Mouse (Mus musculus) myocyte (in vitro differentiated cells): ENCODE results near the gene Inhbc.

ENCODE experiments used
- MAX ChIP-seq: IDR thresholded peaks from one replicate; pipeline ENCODE4 v1.6.1; 2011; ENCODE audit warnings: low read depth, mild to moderate bottlenecking, control low read depth
- POLR2A ChIP-seq: IDR thresholded peaks from one replicate; pipeline ENCODE4 v1.6.1; 2011; ENCODE audit warnings: low read depth, mild to moderate bottlenecking, control low read depth, moderate library complexity; ENCODE audit not compliant: insufficient read length
- POLR2AphosphoS2 ChIP-seq: IDR thresholded peaks from one replicate; pipeline ENCODE4 v1.6.1; 2011; ENCODE audit warnings: low read depth, control low read depth; ENCODE audit not compliant: insufficient read length
- REST ChIP-seq: IDR thresholded peaks from one replicate; pipeline ENCODE4 v1.6.1; 2011; ENCODE audit warnings: mild to moderate bottlenecking, control low read depth, moderate library complexity; ENCODE audit not compliant: insufficient read depth, insufficient read length

GRCm38 (mm10) chr10:127310523-127311475, 59.4 kb downstream of the Inhbc start:
- peak; percentile 8 for TF ChIP-seq POLR2A
- no peak for TF ChIP-seq REST
- no peak for TF ChIP-seq MAX
- no peak for TF ChIP-seq POLR2AphosphoS2
